Mouse (Mus musculus): ENCODE data around the gene Zcchc13. TPM values are rescaled to one million over a fixed set of nuclear protein-coding genes. Genes with fewer than 3 reads are reported as not detected.

Gene Zcchc13
- total RNA-seq (2021), result not detected
- long read RNA-seq, result 0 reads

- no peak for DNase-seq (ENCODE audit: low spot score in 2 of 2)
Measured at GRCm38 (mm10) chrX:103630303-103630702, at the start of gene Zcchc13. Gene Zcchc13 (plus strand): TSS chrX:103630586.

GRCm38 (mm10) chrX:103584262-103584661 lies 46.1 kb upstream of the Zcchc13 start:
- no peak for DNase-seq (ENCODE audit: low spot score in 2 of 2)

- DNase-seq (ENCODE audit: low spot score in 2 of 2), result no peak
Measured at GRCm38 (mm10) chrX:103592056-103592455, 38.3 kb upstream of the Zcchc13 start.

DNA sequence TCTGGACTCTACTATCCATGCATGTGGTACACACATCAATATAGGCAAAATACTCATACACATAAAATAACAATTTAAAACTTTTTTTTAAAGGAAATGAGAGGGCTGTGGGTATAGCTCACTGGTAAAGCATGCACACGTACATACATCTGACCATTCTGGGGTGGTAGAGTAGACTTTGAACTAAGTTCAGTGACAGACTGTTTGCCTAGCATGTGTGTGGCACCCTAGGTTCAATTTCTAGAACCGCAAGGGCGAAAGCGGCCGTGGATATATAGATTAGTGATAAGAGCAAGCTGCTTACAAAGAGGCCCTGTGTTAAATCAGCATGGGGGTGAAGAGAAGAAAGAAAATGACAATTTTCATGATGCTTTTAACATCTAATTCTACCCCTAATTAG lies 27.8 kb upstream of the Zcchc13 start:
- no peak for DNase-seq (ENCODE audit: low spot score in 2 of 2)

DNA sequence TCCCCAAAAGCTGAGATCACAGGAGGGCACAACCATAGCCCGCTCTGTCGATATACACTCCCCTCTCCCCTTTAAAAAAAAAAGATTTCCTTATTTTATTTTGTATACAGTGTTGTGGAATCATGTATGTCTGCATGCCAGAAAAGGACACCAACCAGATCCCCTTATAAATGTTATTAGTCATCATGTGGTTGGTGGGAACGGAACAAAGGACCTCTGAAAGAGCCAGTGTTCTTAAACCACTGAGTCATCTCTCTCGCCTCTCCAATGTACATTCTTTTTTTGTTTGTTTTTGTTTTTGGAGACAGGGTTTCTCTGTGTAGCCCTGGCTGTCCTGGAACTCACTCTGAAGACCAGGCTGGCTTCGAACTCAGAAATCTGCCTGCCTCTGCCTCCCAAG lies 26.2 kb upstream of the Zcchc13 start:
- no peak for DNase-seq (ENCODE audit: low spot score in 2 of 2)

DNA sequence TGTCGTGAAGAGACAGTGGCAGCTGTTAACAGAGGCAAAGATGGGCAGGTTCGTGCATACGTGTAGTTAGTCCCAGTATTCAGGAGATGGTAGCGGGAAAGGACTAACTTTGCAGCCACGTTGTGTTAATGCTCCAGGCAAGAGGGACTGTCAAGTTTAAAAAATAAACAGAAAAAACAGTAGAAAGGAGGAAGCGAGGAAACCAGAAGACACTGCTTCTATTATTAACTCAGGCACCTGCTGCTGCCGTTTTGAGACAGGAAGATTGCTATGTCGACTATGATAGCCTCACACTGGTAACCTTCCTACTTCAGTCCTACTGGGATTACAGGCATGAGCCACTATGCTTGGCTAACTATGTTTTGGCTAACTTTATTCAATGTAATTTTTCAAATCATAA lies 24.9 kb upstream of the Zcchc13 start:
- DNase-seq (ENCODE audit: low spot score in 2 of 2), result no peak

- no peak for DNase-seq (ENCODE audit: low spot score in 2 of 2)
Measured at GRCm38 (mm10) chrX:103610401-103610800, 20.0 kb upstream of the Zcchc13 start.

DNA sequence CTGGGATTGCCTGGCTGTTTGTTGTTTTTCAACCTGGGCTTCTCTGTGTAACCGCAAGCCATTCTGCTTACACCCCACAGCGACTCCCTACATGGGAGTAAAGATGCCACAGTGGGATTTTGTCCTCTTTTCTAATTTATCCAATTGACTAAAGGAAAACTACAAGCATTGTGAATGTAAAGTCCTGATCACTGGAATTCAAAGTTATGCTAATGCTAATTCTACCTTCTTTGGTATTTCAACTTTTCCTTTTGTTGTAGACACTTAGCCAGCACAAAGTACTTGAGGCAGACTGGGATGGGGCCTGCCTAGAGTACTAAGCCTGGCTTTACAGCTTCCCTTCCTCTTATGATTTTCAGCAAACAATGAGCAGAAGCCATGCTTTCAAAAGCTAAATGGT lies 18.9 kb upstream of the Zcchc13 start:
- DNase-seq (ENCODE audit: low spot score in 2 of 2), result no peak

DNA sequence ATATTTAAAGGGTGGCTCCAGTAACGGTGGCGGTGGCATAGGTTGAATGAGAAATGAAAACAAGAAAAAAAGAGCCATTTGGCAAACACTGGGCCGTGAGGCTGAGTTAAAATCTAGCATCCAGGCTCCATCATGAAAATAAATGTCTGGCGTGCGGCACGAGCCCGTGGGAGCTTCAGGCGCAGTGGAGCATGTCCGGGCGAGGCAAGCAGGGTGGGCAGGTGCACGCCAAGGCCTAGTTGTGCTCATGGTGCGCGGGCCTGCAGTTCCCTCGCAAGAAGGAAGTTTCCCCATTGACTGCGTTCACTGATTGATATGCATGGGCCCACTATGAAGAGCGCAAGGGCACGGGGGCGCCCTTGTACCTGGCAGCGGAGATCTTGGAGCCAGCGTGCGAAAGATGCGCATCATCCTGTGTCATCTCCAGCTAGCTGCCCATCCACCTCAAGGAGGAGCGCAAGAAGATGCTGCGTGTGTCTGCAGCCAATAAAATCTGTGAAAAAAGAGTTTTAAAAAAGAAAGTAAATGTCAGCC lies 15.6 kb upstream of the Zcchc13 start:
- no peak for DNase-seq (ENCODE audit: low spot score in 2 of 2)

DNA sequence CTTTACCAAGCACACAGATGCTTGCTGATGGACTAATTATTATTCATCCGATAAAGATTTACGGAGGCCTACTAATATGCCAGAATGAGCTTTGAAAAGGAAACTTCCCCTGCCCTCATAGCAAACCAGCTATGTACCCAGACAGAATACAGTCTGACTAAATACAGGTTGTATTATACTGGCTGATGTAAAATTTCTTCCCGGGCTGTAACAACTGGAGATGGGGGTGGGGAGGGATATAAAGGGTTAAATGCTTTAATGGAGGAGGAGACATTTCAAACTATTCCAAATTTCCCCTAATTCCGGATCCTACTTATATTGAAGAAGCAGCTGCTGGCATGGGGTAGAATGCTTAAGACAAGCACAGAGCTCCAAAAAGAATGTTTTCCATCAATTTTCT lies 14.9 kb upstream of the Zcchc13 start:
- no peak for DNase-seq (ENCODE audit: low spot score in 2 of 2)

DNA sequence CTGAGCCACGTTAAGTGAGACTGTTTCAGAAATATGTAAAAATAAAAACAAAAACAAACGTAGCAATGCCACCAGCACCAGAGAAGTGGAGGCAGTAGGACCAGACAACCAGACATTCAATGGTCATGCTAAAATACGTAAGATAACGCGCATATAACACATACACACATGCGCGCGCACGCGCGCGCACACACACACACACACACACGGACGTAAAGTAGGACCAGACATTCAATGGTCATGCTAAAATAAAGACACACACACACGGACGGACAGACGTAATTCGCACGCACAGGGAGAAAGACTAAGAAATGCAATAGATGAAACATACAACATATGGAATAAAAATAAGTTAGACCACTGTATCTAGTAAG lies 14.2 kb upstream of the Zcchc13 start:
- peak in 1 of 2 experiments; percentile 27 for DNase-seq (ENCODE audit: low spot score in 2 of 2)

- DNase-seq (ENCODE audit: low spot score in 2 of 2), result peak; percentile 69 to 86
Measured at GRCm38 (mm10) chrX:103616536-103617404, 13.6 kb upstream of the Zcchc13 start.

- DNase-seq (ENCODE audit: low spot score in 2 of 2), result no peak
Measured at GRCm38 (mm10) chrX:103617405-103618095, 12.8 kb upstream of the Zcchc13 start.

DNA sequence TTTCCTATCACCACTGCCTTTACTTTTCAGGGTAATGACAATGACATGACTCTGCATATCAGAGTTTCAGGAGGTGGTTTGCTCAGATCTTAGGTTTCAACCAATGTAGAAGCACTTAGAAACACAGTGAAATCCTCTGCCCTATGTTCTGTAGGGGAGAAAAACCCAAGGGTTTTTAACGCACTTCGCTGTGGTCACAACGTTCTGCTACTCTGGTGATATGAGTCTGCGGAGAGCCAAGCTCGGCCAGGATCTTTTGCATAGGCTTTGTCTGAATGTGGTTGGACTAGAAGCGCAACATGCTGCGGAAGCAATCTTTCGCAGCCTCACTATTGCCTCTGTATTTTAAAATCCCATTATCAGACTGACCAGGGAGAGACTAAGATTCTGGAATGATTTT lies 8.6 kb upstream of the Zcchc13 start:
- DNase-seq (ENCODE audit: low spot score in 2 of 2), result no peak

DNA sequence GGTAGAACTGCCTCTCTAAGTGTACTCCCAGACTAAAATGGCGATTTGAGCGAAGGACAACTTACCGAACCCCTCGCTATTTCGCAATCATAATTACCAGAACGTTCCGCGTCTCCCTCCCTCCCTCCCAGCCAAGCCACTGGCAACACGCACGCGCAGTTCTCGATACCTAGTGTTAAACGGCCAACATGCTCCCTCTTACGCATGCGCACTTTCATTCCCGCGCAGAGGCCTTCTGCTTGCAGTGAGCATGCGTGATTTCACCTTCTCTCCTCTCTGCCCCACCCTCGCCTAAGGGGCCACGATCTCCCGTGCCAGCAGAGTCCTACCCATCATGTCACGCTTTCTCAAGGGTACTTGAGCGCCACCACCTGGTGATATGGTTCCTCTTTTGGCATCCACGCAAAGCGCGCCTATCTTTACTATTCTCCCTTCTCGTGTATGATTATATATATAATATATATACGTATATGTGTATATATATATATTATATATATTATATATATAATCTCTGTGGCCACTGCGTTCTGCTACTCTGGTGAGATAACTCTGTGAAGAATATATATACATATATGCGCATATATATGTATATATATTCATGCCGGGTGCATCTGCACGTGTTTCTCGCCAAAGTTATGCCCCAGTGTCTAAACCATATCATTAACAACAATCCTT lies 8.0 kb upstream of the Zcchc13 start:
- DNase-seq (ENCODE audit: low spot score in 2 of 2), result peak; percentile 84 to 96

DNA sequence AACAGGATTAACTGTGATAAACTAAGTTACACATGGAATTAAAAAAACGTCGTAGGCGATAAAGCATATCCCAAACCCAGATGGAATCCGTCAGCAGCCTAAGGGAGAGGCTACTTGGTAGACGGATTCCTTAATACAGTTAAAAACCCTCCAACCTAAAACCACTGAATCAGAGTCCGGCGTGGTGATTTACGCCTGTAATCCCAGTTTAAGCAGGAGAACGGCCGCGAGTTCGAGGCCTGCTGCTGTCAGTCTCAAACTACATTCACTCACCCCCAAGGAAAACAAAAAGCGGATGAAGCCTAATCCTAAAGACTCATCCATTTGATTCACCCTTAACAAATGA lies 7.5 kb upstream of the Zcchc13 start:
- DNase-seq (ENCODE audit: low spot score in 2 of 2), result peak in 1 of 2 experiments; percentile 35

DNA sequence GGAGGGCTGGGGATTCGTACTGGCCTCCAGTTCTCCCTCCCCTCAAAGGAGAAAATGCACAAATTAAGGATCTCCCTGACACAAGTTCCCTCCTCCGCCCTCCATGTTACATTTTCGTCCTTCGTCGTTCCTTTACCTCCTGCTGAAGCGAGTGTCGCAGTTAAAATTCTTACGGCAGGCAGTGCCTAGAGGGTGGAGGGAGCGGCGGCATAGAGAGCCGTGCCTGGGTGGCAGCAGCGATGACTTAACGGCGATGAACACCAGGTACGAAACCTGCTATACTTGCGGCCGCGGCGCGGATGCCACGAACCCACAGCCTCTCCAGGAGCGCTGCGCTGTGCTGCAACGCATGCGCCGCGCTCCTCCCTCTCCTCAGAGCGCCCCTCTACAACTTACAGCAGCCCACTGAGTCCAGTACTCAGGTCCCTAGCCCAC lies 7.0 kb upstream of the Zcchc13 start:
- peak; percentile 19 to 44 for DNase-seq (ENCODE audit: low spot score in 2 of 2)

GRCm38 (mm10) chrX:103624426-103625168 lies 5.8 kb upstream of the Zcchc13 start:
- DNase-seq (ENCODE audit: low spot score in 2 of 2), result no peak

GRCm38 (mm10) chrX:103628890-103629289 lies 1.5 kb upstream of the Zcchc13 start:
- no peak for DNase-seq (ENCODE audit: low spot score in 2 of 2)

DNA sequence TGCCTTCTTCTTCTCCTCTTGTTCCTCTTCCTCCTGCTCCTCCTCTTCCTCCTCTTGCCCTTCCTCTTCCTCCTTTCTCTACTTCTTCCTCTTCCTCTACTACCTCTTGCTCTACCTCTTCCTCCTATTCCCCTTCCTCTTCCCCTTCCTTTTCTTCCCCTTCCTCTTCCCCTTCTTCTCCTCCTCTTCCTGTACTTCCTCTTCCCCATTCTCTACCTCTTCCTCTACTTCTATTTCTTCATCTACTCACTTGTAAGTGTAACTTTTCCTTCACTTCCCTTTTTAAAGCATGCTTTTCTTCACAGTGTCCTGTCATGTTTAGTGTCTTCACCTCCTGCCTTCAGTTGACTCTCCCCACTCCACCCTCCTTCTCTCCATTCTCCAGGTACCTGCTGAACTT lies 3.5 kb downstream of the Zcchc13 start:
- DNase-seq (ENCODE audit: low spot score in 2 of 2), result no peak

DNA sequence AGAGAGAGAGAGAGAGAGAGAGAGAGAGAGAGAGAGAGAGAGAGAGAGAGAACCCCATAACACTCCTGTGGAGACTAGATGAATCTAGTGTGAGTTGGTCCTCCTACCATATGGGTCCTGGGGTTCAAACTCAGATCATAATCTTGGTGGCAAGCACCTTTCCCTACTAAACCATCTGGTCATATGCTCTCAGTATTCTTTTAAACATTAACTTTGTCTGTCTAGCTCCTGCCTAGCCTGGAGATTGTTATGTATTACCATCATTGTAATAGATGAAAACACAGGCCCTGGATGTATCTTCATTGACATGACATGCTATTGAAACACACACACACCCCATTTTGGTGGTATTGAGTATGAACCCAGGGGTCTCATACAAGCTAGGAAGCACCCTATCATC lies 5.6 kb downstream of the Zcchc13 start:
- no peak for DNase-seq (ENCODE audit: low spot score in 2 of 2)
